Mouse (Mus musculus) thymus, adult 2 months (tissue): ENCODE measurements around the gene Rapgef5.

Source experiments
- CTCF ChIP-seq: fragments of 200-500 bp; IDR thresholded peaks from 2 replicates; pipeline ENCODE4 v1.5.1; 2012; ENCODE audit warnings: mild to moderate bottlenecking, control low read depth, low read length, moderate library complexity, borderline replicate concordance; ENCODE audit not compliant: control insufficient read depth, poor library complexity, insufficient read depth; ENCODE audit errors: extremely low read depth
- POLR2A ChIP-seq: fragments of 200-500 bp; IDR thresholded peaks from 2 replicates; pipeline ENCODE4 v1.6.1; 2012; ENCODE audit warnings: mild to moderate bottlenecking, low read length, control low read depth, moderate library complexity; ENCODE audit not compliant: control insufficient read depth, poor library complexity, insufficient read depth; ENCODE audit errors: extremely low read depth

DNA sequence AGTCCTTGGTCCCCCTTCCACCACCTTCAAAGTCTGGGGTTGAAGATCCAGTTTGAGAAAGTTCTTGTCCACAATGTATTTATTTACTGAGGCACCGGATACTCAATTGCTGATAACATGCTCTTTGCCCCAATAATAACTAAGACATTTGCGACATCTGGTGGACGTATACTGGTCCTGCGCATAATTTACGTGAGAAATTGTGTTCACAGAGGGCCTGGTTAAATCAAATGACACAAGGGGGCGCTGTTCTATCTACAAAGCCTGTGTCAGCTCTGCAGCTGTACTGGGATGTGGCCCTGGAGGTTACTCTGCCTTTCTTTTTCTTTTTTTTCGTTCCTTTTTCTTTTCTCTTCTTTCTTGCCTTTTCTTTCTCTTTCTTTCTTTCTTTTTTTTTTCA is 248.6 kb downstream of the Rapgef5 start:
- TF ChIP-seq CTCF = no peak
- TF ChIP-seq POLR2A = no peak
